Mouse (Mus musculus) right cerebral cortex, postnatal 25 days (tissue): Measurements from ENCODE around the gene Wdr4.
"Not testable (repeated sequence)": the region's sequence is repeated elsewhere in the genome, so short reads cannot be mapped to it uniquely, and the experiment has no call there.

ENCODE experiments used
- DNase-seq: peaks from one replicate; pipeline ENCODE4 v3.0.0; 2022

Wdr4 gene

DNA sequence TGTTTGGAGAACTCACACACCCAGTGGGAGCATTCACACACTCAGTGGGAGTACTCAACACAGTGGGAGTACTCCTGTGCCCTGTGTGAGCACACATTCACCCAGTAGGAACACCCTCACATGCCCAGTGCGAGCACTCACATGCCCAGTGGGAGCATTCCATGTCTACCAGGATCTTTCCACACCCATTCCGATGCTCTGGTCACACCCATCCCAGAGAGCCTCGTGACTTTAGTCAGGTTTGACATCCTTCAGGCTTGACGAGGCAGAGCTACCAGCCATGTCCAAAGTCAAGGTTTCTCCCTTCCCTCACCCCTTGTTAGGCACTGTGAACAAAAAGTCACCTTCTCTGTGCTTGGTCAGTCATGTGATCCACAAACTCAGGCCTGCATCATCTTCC, 15.6 kb upstream of the Wdr4 start:
- no peak for DNase-seq

DNA sequence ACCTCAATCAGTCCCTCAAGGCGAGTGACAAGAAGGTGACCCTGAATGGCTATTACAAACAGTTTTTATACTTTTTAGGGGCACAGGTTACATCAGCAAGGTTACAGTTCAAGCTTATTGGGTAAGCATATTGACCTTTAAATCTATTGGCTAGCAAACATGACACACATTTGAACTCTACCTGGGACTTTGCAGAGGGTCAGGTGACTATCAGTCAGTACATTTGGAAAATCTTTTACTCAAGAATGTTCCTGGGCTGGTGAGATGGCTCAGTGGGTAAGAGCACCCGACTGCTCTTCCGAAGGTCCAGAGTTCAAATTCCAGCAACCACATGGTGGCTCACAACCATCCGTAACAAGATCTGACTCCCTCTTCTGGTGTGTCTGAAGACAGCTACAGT, 12.6 kb upstream of the Wdr4 start:
- not testable (repeated sequence) for DNase-seq

DNA sequence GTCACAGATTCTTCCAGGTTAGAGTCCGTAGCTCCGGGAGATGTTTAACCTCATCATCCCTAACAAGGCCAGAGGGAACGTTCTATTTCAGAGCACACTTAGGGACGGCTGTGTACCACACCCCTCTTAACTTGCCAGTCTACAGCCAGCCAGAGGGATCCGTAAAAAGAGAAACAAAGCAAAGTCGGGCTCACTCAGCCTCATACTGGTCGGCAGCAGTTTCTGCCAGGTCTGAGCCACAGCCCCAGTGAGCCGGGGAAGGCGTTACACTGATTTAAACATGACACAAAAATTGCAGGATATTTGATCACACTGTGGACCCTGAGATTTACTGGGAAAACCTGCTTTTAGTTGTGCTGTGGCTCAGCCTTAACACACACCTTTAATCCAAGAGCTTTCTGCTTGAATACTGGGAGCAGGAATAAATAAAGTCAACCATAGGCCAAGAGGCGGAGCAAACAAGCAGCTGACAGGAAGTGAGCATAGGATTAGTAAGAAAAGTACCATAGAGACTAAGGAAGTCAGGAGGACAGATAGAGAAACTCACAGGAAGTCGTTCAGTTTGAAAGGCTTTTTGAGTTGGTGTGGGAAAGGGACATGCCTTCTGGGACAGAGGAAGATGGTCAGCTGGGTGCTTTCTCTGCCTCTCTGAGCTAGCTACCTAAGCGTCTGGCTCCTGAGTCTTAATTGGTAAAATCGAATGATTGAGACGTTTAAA, 11.8 kb upstream of the Wdr4 start:
- DNase-seq: no peak

DNA sequence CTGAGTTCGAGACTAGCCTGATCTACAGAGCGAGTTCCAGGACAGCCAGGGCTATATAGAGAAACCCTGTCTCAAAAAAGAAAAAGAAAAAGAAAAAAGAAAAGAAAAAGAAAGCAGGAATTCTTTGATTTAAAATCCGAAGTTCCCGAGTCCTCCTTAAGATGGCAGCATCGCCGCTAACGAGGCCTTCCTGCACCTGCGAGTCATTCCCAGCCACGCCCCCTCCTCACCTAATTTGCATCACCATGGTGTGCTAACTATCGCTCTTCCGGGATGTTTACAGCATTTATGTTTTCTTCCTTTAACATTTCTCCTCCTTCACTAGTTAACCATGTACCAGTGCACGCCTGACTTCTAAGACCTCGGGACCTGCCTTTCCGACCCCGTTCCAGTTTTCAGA, 9.5 kb upstream of the Wdr4 start:
- DNase-seq: no peak

DNA sequence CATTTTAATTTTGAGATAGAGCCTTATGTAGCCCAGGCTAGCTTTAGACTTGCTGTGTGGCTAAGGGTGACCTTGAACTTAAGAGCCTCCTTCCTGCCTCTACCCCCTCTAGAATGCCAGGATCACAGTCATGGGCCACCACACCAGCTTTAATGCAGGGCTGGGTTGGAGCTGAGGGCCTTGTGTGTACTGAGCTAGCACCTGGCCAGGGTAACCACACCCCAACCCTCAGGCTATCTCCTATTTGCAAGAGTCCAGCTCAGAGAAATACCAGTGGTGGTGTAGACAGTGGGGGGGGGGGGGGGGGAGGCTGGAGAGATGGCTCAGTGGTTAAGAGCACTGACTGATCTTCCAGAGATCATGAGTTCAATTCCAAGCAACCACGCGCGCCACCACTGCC, 6.0 kb upstream of the Wdr4 start:
- DNase-seq: no peak

DNA sequence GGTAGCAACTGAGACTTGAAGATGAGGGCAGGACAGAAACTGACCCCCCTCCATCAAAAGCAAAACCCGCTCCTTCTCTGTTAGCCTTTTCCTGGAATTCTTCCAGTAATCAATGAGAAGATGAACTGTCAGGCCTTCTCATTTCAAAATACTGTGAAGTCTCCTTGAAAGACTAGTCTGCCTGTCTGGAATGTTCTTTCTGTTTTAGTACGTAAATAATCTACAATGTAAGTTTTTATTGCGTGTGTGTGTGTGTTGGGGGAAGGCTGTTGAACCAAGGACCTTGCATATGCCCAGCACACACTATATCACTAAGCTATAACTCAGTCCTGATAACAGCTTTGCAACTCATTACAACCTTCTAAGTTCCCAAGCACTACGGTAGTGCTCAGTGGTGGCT, 5.3 kb upstream of the Wdr4 start:
- DNase-seq: no peak

DNA sequence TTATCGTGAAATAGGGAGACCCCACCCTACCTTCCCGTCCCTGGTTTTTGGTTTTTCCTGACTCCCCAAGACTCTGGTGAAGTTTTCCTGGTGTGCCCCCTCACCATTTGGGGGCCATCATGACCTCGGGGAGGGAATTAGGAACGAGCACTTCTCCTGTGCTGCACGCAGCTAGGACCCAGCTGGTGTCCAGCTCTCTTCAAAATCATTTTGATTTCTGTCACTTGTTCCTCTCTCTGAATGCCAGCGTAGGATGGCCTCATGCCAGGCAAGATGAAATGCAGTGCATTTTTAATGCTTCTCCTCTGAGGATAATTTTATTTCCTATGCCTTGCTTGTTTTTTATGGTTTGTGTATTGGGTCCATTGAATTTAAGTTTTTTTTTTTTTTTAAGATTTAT, 2.2 kb upstream of the Wdr4 start:
- no peak for DNase-seq

DNA sequence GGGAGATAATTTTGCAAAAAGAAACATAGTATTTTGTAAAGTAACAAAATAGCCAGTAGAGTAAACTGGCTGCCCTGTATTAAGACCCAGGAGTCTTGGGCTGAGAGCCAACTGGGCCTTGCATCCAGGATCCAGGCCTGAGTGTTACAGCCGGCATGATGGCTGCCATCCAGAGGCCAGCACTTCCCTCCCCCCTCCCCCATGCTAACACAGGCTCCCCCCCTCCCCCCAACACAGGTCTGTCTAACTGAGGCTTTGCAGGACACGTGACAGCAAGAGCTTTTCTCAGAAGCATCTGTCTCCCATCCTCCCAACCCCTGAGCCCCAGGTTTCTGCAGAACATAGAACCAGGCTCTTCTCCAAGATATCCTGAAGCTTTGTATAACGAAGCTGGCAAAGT, 1.1 kb upstream of the Wdr4 start:
- no peak for DNase-seq

DNA sequence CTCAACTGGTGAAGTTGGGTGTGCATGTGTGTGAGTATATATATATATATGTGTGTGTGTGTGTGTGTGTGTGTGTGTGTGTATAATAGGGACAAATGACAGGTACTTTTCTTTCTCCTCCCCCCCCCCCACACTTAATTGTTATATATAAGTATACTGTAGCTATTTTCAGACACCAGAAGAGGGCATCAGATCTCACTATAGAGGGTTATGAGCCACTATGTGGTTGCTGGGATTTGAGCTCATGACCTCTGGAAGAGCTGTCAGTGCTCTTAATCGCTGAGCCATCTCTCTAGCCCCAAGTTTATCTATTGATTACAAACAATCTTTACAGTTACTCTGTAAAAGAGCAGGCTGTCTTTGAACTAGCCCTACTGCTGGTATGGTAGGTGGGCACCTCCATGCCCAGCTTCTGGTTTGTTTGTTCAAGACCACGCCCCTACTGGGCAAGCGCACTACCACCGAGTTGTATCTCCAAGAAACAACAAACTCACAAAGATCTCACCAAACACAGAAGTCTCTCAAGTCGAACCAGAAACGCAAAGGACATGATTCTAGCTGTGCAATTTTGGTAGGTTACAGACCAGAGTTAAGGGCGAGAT, 335 bp downstream of the Wdr4 start:
- DNase-seq: no peak

DNA sequence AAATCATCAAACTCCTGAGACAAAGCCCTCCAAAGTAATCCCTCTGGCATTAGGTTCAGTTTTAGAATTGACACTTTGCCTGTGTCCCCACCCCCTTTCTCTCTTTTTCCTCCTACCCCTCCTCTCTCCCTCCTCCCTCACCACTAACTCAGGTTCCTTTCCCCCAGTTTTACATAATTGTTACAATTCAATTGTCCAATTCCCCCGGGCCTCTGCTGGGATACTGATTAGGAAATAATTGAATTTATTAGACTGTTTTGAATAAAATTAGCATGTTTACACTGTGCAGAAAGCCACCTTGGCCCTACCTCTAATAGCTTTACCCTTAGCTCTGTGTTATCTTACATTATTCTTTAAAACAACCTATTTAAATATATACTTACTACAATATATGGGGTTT, 5.1 kb downstream of the Wdr4 start:
- DNase-seq: no peak

DNA sequence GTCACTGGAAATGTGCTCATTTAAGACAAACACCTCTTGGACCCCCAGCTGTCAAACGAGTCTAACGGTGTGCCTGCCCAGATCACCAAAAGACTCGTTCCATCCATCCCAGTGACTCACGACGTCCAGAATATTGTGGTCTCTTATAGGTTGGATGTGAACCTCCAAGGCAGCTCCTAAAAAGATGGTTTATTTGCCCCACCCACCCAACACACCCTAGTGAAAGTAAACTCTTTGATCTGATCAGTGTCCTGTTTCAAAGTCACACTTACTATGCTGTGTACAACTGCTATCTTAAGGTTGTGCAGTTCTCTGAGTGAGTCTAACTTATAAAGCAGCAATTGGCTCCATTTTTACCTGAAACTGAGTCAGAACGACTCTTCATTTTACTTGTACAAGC, 7.2 kb downstream of the Wdr4 start:
- no peak for DNase-seq

DNA sequence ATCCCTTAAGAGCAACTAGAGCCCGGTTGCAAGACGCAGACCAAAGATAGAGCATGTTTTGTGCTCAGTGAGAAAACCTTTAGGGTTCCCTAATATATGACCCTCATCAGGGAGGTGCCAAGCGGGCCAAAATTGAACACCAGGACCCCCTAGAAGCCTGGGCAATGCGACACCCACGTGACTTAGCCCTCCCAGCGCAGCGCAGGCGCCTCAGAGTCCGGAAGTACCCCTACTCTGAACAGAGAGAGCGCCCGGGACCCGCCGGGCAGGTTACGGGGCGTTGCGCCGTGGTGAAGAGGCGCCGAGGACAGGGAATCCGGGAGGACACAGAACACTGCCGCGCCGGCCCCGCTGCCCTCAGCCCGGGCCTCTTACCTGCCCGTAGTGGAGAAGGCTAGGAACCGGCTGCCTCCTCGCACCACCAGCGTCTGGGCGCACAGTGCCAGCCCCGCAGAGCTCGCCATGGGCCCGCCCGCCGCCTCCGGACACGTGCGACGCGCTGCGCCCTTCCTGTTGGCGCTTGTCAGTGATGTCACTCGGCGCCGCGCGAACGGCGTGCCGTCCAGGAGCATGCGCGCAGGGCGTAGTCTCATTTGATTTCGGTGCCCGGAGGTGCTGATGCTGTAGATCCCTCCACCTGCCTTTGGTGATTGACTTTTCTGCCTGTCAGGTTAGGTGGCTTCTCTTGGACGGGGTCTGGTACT, 7.8 kb downstream of the Wdr4 start:
- DNase-seq: peak; percentile 92

DNA sequence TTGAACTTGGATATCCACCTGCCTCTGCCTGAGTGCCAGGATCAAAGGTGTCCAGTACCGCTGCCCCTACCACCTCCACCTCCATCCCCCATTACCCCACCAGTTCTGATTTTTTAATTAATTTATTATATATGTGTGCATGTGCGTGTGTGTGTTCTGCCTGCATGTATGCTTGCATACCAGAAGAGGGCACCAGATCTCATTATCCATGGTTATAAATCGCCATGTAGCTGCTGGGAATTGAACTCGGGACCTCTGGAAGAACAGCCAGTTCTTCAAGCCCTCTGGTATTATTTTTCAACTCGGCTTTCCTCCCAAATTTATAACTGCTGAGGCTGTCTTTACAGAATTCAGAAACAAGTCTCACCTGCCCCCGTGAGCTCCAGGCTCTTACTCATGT, 8.8 kb downstream of the Wdr4 start:
- no peak for DNase-seq

DNA sequence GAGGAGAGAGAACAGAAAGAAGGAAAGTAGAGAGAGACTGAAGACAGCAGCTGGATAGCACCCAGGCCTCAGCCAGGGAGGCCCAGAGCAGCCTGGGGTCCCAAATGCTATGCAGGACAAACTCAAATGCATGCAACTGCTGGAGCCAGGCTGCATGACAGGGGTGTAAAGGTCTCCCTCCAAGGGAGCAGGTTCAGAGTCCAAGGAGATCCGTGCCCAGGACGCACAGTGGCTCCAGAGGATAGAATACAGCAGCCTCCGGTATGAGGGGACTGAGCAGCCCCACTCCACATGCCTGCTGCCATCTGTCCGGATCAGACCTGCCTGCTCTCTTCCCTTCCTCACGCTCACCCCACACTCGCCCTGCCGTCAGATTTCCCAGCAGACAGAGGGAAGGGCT, 13.5 kb downstream of the Wdr4 start:
- DNase-seq: no peak

DNA sequence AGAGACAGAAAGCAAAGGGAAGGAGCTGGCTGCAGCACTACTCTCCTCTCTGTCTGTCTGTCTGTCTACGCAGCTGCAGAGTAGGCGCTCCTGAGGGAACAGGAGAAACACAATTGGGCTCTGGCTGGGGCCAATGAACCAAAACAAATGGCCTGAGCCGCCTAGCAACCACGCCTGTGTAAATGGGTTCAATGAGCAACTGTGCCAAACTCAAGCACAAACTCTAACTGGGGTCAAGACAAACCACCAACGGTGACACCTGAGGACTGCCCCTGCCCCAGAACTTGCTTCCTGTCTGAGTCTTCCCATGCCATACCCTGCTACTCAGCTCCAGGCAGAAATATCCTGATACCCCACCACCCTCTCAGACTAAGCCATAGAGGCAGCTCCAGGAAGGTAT, 14.8 kb downstream of the Wdr4 start:
- no peak for DNase-seq

DNA sequence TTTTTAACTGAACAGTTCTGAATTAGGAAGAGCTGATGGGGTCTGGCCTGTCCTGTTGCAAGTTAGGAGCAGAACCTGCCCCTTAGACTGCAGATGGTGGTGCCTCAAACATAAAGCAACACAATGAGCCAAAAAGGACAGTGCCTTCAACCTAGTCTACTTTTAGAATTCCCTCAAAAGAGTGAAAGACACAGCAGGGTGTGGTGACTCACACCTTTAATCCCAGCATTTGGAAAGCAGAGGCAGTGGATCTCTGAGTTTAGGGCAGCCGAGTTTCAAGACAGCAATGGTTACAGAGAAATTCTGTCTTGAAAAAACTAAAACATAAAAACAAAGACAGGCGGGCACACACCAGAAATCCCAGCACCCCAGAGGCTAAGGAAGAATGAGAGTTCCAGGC, 15.8 kb downstream of the Wdr4 start:
- DNase-seq: no peak

DNA sequence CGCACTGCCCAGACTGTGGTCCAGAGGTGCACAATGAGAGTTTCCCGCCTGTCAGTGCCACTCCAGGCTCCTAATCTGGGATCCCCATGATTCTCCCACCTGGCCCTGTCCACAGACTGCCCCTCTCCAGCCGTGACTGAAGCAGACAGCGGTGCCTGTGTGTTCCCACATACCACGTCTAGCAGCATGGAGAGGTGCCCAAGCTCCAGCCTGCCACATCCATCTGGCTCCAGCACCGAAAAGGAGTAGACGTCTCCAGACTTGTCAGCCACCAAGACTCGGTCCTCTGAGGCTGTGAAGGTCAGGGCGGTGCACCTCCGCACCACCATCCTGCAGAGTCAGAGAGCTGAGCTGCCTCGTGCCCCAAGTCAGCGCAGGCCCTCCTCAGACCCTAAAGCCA, 16.4 kb downstream of the Wdr4 start:
- DNase-seq: no peak

DNA sequence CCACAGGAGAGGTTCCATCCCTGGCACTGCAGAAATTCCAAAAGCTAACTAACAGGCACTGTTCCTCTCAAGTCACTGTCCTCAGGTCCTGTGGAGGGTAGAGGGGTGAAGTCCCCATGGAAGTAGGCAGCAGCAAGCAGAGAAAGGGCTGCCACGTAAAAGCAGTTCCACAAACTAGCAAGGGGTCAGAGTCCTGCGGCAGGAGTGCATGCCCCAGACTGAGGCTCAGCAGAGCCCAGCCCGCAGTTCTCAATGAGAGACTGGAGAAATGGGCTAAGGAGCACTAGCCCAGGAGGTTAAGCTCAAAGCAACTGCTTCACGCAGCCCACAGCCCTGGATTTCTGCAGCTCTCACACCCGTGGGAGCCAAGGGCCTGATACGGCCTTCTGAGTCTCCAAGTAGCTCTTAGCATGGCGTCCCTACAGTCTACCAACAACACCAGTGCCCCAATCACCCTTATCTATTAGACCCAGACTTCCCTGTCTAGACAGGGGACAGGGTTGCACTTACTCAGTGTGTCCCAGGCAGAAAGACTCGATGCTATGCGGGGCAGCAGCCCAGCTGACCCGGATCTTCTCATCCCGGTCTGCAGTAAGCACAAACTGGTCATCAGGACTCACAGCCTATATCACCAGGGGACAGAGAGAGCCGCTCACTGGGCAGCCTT, 17.4 kb downstream of the Wdr4 start:
- no peak for DNase-seq

DNA sequence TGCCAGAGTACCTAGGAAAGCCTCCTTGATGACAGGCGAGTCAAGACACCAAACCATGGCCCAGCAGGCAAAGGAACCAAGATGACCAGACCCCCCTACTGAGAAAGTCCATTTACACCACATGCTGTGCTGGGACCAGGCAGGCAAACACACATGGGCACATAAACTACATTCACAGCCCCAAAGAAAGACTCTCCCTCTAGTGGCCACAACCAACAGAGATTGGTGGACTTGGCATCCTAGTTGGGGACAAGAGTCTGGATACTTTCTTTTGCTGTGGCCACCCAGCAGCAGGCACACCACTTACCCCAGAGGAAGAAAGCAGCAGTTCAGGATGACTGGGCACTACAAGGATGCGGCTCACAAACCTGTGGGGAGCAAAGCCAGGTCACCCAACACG, 18.9 kb downstream of the Wdr4 start:
- DNase-seq: no peak

DNA sequence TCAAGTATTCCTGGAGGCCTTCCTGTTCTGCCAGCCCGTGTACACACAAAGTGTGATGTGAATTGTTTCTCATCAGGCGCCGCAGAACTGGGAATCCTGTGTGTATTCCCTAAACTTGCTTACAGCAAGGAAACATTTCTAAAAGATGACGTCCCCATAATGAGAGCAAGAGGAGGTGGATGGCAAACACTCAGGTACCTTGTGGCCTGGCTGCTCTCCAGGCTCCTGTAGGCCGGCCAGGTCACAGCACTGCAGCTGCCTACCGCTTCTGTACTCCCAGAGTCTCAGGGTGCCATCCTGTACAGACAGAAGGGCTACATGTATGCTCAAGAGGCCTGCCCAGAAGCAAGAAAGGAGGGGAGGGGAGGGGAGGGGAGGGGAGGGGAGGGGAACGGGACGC, 19.4 kb downstream of the Wdr4 start:
- DNase-seq: no peak

DNA sequence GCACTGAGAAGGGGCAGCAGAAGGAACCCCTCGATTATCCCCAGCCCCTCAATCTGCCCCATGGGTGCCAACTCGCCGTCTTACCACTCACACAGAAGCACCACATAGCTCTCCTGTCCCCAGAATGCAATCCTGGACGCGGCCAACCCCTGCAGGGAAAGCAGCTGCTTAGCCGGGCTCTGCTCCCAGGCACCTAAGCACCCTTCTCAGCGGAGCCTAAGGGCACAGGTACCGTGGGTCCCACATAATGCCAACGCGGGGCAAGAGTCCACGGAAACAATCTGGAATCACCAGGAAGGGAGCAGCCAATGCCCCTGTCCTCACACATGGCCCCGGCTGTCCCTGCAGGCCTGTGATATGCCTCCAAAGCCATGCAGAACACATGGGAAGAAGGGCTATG, 20.1 kb downstream of the Wdr4 start:
- no peak for DNase-seq

DNA sequence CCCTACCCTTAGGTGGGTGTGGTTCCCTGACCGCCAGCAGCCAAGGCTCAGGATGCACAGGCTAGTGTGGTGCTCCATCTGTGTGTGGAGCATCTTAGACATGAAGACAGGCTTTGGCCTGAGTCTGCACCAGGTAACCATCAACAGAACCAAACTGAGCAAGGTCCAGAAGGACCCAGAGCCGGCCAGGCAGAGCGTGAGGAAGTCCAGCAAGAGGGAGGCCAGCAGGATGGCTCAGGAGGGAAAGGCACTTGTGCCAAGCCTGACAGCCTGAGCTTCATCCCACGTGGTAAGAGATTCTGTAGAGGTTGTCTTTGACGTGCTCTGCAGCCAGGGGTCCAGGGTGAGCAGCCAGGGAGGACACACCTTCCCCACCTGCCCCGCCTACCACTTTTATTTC, 22.1 kb downstream of the Wdr4 start:
- no peak for DNase-seq

DNA sequence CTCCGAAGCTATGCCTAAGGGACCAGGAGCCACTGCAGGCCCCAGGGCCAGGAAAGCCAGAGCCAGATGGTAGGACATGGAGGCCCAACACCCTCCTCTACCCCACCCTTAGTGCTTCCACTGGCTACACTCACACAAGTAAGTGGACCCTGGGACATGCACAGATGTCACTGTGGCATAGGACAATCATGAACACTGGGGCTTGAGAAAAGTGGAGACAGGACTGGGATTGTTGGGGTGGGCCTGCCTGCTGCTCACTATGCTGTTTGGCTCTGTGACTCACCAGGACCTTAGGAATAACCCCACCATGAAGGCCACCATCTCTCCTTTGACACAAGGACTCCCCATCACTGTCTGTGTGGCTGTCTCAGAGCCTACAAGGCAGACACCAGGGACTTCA, 24.8 kb downstream of the Wdr4 start:
- DNase-seq: no peak

DNA sequence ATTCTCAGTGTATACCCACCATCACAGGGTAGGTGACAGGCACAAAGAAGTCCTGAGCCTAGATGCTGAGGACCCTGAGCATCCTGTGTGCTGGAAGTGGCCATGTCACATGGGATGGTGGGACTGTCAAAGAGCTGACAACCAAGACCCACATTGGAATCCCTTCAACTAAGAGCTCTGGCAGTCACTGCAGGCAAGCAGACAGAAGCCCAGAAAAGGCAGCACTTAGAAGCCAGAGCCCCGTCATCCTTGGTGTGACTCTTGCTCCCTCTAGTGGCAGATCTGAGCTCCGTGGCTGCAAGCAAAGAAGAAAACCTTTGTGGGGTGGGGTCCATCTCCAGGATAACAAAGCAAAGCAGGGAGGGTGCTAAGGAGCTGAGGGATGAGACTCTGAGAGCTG, 27.4 kb downstream of the Wdr4 start:
- peak; percentile 74 for DNase-seq
